Mouse (Mus musculus) limb, embryonic 13.5 days (tissue): ENCODE data around the gene Cebpg. TPM values are rescaled to one million over a fixed set of nuclear protein-coding genes. Genes with fewer than 3 reads are reported as not detected.

ENCODE experiments used
- ATAC-seq: fragments of 200-750 bp; cut with Nextera tagmentation; 2 replicates; pipeline ENCODE4 v1.8.0; 2017; ENCODE audit warnings: low read depth, moderate number of reproducible peaks, moderate TSS enrichment; ENCODE audit not compliant: low FRiP score
- H3K27ac ChIP-seq: fragments of 300-500 bp; sonication (generic); 2 replicates; pipeline ENCODE4 v1.5.1; 2015; ENCODE audit warnings: inconsistent platforms, mild to moderate bottlenecking, moderate library complexity
- H3K27me3 ChIP-seq: fragments of 300-500 bp; sonication (generic); 2 replicates; pipeline ENCODE4 v1.6.1; 2015; ENCODE audit warnings: mild to moderate bottlenecking, inconsistent platforms
- H3K36me3 ChIP-seq: fragments of 300-500 bp; sonication (generic); 2 replicates; pipeline ENCODE4 v1.6.1; 2015; ENCODE audit warnings: inconsistent platforms, mild to moderate bottlenecking, moderate library complexity
- H3K4me1 ChIP-seq: fragments of 300-500 bp; sonication (generic); 2 replicates; pipeline ENCODE4 v1.6.1; 2015; ENCODE audit warnings: inconsistent platforms
- H3K4me2 ChIP-seq: fragments of 300-500 bp; sonication (generic); replicated peaks from 2 replicates; pipeline ENCODE4 v1.6.1; 2015; ENCODE audit warnings: inconsistent platforms, mild to moderate bottlenecking, moderate library complexity
- H3K4me3 ChIP-seq: fragments of 300-500 bp; sonication (generic); 2 replicates; pipeline ENCODE4 v1.5.1; 2015; ENCODE audit warnings: moderate library complexity, mild to moderate bottlenecking, inconsistent platforms
- H3K9ac ChIP-seq: fragments of 300-500 bp; sonication (generic); 2 replicates; pipeline ENCODE4 v1.6.1; 2015; ENCODE audit warnings: mild to moderate bottlenecking, inconsistent platforms
- H3K9me3 ChIP-seq: fragments of 300-500 bp; sonication (generic); 2 replicates; pipeline ENCODE4 v1.6.1; 2016; ENCODE audit warnings: inconsistent platforms
- WGBS: fragments of 180-500 bp; shearing (Covaris S2); methylation state at CpG from one replicate; pipeline ENCODE4 v1.1.7; 2015; 5-methylcytosine and 5-hydroxymethylcytosine counted together
- polyA plus RNA-seq: library from polyadenylated mRNA; unstranded; fragments of >200 nt; fragmentation: Nextera tagmentation; extraction: Ambion mirVana; gene quantifications from 2 replicates; pipeline ENCODE4 v1.2.1, GENCODE M21; 2015

The Cebpg gene
- polyA plus RNA-seq, 1 experiment from 2014 or later: 45.6 TPM

DNA sequence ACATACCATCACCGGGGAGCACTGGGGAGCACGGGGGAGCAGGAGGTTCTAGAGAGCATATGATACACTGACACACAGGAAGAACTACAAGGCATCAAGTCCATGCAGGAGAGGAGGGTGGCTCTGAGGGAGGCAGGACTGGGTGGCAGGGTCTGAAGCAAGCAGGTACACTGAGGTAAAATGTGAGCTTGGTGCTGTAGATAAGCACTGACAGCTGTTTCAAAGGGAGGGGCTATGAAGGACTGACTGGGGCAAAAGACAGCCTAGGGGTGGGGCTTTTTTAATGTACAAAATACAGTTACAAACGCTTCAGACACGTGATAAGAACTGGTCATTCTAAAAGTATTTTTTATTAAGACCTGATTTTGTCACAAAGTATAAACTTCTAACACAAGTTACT is 10.3 kb downstream of the Cebpg start:
- Histone ChIP-seq H3K4me3 (no peak overlapping the region), H3K9me3 (no peaks in the 10 kb centered on the region), H3K9ac (no peak overlapping the region), H3K4me1 (peaks cover 12% of the 10 kb centered on the region), H3K4me2 (no peak overlapping the region), H3K27me3 (no peaks in the 10 kb centered on the region), H3K27ac (no peak overlapping the region), H3K36me3 (peaks cover 82% of the 10 kb centered on the region)
- WGBS: 92% methylated on average over 4 of the region's 4 CpGs
- ATAC-seq: no peak

DNA sequence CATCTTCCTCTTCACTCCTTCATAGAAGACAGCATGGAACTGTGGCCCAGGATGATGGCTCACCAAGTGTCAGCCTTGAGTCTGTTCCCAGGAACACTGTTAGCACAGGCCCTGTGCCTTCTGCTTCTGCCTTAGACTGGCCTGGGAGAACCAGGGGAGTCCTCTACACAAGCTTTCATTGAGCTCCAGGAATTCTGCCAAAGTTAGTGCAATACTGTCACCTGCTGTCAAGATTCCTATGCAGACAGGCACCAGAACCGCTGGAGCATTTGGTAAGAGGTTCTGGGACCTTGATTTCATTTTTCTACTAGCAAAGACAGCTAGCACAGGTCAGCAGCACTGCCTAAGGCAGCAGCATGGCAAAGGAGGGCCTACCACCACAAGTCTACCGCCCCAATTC is 11.7 kb downstream of the Cebpg start:
- WGBS: 95% methylated on average over 2 of the region's 2 CpGs
- Histone ChIP-seq H3K4me3 (no peak overlapping the region), H3K36me3 (peaks cover 80% of the 10 kb centered on the region)

DNA sequence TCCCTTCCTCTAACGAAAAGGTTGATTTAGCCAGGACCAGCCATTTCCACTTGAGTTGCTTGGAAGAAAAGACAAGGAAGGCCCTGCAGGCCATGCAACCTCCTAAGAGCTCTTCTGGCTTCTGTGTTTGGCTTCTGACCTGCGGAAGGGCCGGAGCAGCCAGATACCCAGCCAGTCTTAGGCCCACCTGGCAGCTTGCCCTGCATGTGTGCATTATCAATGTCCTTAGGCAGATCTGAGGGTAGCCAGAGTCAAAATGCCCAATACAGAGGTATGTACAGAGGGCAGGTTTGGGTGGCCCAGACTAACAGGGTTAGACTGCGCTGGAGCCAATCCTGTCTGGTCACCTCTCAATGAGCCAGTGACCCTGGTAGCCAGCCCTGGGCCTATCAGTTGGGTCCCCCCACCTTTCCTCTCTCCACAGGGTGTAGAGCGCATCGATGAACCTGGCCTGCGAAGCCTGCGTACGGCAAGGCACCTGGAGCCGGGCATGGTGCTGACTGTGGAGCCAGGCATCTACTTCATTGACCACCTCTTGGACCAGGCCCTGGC is 13.0 kb downstream of the Cebpg start:
- peaks cover 80% of the 10 kb centered on the region for H3K36me3 ChIP-seq
- no peak overlapping the region for H3K27ac ChIP-seq

More for the DNA sequence above, 11.7 kb downstream of the Cebpg start:
- H3K4me1 ChIP-seq: peaks cover 12% of the 10 kb centered on the region
- no peak for ATAC-seq
- no peaks in the 10 kb centered on the region for H3K27me3 ChIP-seq
- no peak overlapping the region for H3K4me2 ChIP-seq
- H3K9me3 ChIP-seq: no peaks in the 10 kb centered on the region
- no peak overlapping the region for H3K27ac ChIP-seq
- H3K9ac ChIP-seq: no peak overlapping the region

DNA sequence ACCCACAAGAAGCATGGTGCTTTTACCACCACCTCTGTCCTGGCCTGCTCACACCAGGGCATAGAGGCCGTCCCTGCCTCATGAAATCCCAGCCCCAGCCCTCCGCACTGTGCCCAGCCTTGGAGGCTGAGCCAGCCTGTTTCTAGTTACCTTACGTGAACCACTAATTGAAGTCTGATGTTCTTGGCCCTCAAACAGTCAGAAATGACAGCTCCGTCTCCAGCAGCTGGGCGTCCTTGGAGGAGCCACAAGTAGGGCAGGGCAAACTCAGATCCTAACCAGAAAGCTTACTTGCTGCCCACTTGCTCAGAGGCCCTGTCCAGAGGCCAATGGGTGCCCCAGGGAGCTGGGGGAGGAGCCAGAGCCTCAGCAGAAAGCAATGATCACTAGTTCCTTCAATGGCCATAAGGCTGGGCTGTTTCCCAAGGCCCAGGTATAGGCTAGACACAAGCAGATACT is 13.6 kb downstream of the Cebpg start:
- H3K4me2 ChIP-seq: no peak overlapping the region
- H3K4me1 ChIP-seq: peaks cover 12% of the 10 kb centered on the region
- H3K9me3 ChIP-seq: no peaks in the 10 kb centered on the region
- WGBS: 29% methylated on average over 5 of the region's 5 CpGs
- peaks cover 81% of the 10 kb centered on the region for H3K36me3 ChIP-seq
- H3K27me3 ChIP-seq: no peaks in the 10 kb centered on the region
- ATAC-seq: peak; percentile 58
- no peak overlapping the region for H3K27ac ChIP-seq
- H3K9ac ChIP-seq: peak overlapping the region; percentile 39; the same call in 1 of the 2 replicates
- H3K4me3 ChIP-seq: no peak overlapping the region

More for the DNA sequence above, 13.0 kb downstream of the Cebpg start:
- H3K4me3 ChIP-seq: no peak overlapping the region
- no peaks in the 10 kb centered on the region for H3K9me3 ChIP-seq
- H3K9ac ChIP-seq: peak overlapping the region; percentile 39; the same call in 1 of the 2 replicates
- no peak overlapping the region for H3K4me2 ChIP-seq
- 95% methylated on average over 10 of the region's 10 CpGs for WGBS
- H3K4me1 ChIP-seq: peaks cover 12% of the 10 kb centered on the region
- ATAC-seq: no peak
- no peaks in the 10 kb centered on the region for H3K27me3 ChIP-seq

DNA sequence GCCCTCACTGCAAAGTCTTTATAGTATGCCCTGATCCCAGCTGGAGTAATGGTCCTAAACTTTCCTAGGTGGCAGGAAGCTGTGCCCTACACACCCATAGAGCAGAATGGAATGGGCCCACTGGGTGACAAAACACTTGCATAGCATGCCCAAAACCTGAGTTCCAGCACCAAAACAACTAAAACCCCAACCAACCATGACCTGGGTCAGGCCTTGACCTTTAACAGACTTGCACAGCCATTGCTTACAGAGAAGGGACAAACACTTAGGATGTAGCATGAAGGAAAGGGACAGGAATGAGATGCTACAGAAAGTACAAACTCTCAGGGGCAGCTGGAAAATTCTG is 14.2 kb downstream of the Cebpg start:
- no peak for ATAC-seq
- Histone ChIP-seq H3K9me3 (no peaks in the 10 kb centered on the region), H3K36me3 (peaks cover 85% of the 10 kb centered on the region), H3K27me3 (no peaks in the 10 kb centered on the region), H3K9ac (no peak overlapping the region), H3K4me1 (peaks cover 12% of the 10 kb centered on the region), H3K27ac (no peak overlapping the region), H3K4me2 (no peak overlapping the region), H3K4me3 (no peak overlapping the region)

DNA sequence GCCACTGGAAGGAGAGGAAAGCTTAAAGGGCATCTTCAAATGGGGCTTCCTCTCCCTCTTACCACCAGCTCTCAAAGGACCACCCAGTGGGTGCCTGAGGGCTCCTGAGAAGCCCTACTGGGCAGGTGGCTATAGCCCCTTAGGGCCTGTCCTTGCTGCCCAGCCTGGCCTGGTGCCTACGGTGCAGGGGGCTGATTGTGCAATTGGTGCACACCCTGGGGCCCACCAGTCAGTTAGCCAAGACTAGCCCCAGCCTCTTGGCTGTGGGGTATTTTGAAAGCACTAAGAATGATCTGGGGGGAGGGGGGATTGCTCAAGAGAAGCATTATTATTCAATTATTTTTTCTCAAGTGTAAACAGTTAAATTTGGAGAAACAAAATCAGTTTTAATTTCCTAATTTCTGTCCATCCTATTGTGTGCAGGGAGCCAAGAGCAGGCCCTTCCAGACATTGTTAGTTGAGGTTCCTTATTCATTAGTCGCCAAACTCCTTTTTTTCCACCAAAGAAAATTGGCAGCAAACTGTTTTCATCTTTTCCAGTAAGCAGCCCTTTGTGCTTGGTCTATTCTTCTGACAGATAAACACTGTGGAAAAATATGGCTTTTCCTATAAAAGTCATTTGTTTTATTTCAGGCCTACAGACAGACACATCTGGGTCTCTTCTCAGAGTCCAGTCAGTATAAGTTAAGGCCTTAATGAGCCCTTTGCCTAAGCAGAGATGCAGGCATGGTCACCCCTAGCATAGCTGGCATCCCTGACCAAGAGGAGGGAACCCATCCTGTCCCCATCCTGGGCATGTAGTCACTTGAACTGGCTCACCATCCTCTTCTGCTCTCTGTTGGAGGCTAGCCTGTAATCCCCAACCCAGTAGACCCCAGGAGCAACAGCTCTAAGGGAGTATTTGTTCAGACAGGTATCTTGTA is 14.8 kb downstream of the Cebpg start:
- H3K27ac ChIP-seq: no peak overlapping the region
- H3K36me3 ChIP-seq: peaks cover 84% of the 10 kb centered on the region
- ATAC-seq: no peak
- WGBS: 77% methylated on average over 2 of the region's 2 CpGs
- H3K4me2 ChIP-seq: no peak overlapping the region
- no peak overlapping the region for H3K4me3 ChIP-seq
- no peaks in the 10 kb centered on the region for H3K9me3 ChIP-seq
- peaks cover 18% of the 10 kb centered on the region for H3K4me1 ChIP-seq
- H3K9ac ChIP-seq: no peak overlapping the region
- no peaks in the 10 kb centered on the region for H3K27me3 ChIP-seq

DNA sequence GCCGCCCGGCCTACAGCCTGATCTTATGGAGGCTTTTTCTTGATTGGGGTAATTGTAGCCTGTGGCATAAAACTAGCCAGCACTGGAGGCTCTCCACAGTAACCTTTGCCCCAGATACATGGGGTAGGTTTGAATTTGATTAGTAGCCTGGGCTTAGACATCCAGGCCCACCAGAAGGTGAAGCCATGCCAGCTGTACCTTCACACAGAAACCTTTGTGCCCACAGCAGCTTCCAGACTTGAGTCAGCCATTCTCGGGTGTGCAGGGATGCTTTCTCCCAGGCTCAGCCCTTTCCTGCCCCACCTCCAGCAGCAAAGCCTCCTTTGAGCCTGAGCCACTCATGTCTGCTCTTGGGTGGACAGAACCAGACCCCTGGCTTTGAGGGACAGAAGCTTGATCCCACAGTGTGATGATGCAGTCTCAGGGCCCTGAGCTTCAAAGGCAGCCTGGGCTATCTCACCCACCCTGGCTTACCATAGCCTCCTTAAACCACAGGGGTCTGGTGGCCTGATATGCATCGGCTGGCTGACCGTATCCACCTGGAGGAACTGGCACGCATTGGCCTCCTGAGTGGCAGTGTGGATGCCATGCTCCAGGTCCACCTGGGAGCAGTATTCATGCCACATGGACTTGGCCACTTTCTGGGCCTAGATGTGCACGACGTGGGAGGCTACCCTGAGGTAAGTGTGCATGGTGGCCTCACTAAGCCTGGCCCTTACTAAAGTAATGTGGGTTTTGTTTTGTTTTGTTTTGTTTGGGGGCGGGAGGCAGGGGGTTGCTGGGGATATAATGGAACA is 16.0 kb downstream of the Cebpg start:
- Histone ChIP-seq H3K36me3 (peaks cover 78% of the 10 kb centered on the region), H3K4me2 (no peak overlapping the region), H3K27me3 (no peaks in the 10 kb centered on the region), H3K4me1 (peaks cover 29% of the 10 kb centered on the region), H3K27ac (no peak overlapping the region), H3K9ac (no peak overlapping the region), H3K9me3 (no peaks in the 10 kb centered on the region), H3K4me3 (no peak overlapping the region)
- 87% methylated on average over 9 of the region's 9 CpGs for WGBS
- ATAC-seq: no peak

DNA sequence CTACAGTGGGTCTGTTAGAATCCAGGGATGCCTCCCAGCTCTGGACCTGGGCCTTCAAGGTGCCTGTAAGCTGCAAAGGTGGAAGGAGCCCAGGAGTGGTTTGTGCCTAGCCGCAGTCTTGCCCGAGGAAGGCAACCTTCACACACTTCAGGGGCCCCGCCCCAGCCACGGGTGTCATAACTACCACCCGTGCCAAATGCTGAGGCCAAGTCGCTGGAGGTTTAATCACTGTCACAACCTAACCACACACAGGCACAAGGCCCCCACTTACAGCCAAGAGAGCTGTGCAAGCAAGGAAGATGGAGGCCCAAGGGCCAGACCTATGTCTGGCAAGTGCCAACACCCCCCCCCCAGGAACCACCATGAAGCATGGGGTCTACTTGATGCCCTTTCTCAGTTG is 19.0 kb downstream of the Cebpg start:
- 84% methylated on average over 6 of the region's 6 CpGs for whole genome bisulfite sequencing
- H3K9ac ChIP-seq: no peak overlapping the region
- no peak overlapping the region for H3K4me3 ChIP-seq
- H3K4me2 ChIP-seq: no peak overlapping the region
- no peak overlapping the region for H3K27ac ChIP-seq
- H3K4me1 ChIP-seq: peaks cover 25% of the 10 kb centered on the region
- no peaks in the 10 kb centered on the region for H3K27me3 ChIP-seq
- H3K36me3 ChIP-seq: peaks cover 66% of the 10 kb centered on the region
- no peak for ATAC-seq
- H3K9me3 ChIP-seq: no peaks in the 10 kb centered on the region

DNA sequence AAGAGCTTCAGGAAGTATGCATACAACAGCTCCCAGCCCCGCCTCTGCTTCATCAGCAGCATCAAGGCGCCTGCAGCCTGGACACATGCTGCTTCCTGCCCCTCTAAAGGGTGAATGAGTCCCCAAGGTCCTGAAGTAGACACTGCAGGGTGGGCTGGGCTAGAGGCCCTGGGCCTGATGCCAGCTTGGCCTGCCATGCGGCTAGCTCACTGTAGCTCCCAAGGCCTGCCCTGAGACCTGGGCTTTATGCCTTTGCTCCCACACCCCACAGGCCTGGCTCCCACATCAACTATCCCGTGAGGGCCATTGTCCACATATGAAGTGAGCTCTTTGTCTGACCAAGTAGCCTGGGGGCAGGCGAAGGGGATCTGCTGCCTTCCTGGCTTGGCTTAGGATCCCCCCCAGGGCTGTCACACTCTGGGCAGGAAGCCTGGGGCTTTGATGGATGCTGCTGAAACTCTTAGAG is 20.1 kb downstream of the Cebpg start:
- ATAC-seq: 0 out of 2 replicates have a peak, but pooled peaks have one; percentile 22
- Histone ChIP-seq H3K4me3 (no peak overlapping the region), H3K9ac (no peak overlapping the region), H3K4me2 (no peak overlapping the region), H3K36me3 (peaks cover 70% of the 10 kb centered on the region), H3K4me1 (peaks cover 24% of the 10 kb centered on the region), H3K9me3 (no peaks in the 10 kb centered on the region), H3K27me3 (no peaks in the 10 kb centered on the region), H3K27ac (peak overlapping the region; percentile 49; the same call in 1 of the 2 replicates)
- WGBS: 70% methylated on average over 5 of the region's 5 CpGs

DNA sequence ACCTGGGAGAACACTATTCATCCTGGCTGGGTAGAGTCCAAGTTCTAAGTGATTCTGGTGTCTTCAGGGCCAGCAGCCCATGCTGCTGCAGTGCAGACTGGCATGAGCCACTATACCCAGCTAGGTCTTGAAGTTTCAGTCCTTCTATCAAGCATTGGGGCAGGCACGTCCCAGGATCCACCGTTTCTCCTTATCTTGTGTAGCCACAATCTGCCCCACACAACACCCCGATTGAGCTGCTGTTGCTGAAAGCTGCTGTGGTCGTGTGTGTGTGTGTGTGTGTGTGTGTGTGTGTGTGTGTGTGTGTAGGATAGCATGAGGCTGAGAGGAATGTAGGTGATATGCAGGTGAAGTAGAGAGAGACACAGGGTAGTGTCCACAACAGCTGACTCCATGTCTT is 20.8 kb downstream of the Cebpg start:
- Histone ChIP-seq H3K27me3 (no peaks in the 10 kb centered on the region), H3K9ac (no peak overlapping the region), H3K9me3 (no peaks in the 10 kb centered on the region), H3K4me1 (peaks cover 24% of the 10 kb centered on the region), H3K36me3 (peaks cover 67% of the 10 kb centered on the region), H3K4me3 (no peak overlapping the region), H3K27ac (no peak overlapping the region), H3K4me2 (no peak overlapping the region)
- WGBS: 84% methylated on average over 4 of the region's 4 CpGs
- no peak for ATAC-seq

DNA sequence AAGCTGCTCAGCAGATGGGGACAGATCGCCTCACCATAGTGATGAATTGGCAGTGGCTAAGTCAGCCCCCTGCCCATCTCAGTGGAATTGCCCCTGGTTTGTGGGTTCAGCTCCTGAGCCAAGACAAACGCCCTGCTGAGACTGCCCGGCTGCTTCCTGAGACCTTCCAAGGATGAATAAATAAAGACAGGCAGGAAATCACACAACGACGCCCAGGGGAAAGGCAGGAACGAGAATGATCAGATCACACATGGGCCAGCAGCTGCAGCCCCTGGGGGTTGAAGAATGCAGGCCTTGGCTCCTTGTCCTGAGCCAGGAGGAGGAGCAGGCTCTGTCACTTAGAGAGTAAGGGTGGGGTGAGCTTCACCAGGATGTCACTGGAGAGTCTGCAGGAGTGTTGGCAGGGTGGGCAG is 21.2 kb downstream of the Cebpg start:
- no peaks in the 10 kb centered on the region for H3K27me3 ChIP-seq
- ATAC-seq: no peak
- WGBS: 35% methylated on average over 6 of the region's 6 CpGs
- H3K9ac ChIP-seq: no peak overlapping the region
- H3K27ac ChIP-seq: no peak overlapping the region
- H3K9me3 ChIP-seq: no peaks in the 10 kb centered on the region
- no peak overlapping the region for H3K4me3 ChIP-seq
- H3K4me1 ChIP-seq: peaks cover 24% of the 10 kb centered on the region
- no peak overlapping the region for H3K4me2 ChIP-seq
- H3K36me3 ChIP-seq: peaks cover 63% of the 10 kb centered on the region

DNA sequence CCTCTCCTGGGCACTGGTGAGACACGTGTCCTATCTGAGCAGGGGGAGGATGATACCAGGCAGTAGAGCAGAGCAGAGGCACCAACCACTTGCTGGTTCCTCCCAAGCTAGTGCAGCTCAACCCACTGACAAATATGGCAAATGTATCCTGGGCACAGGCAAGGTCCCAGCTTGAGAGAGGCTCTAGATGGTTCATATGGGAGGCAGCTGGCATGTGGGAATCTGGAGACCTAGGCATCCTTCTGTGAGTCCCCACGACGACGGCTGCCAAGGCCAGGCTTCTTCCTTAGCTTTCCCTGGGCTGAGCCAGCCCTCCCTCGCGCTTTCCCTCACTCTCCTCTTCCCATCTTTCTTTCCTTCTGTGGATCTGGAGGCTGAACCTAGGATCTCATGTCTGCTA is 25.8 kb downstream of the Cebpg start:
- no peaks in the 10 kb centered on the region for H3K27me3 ChIP-seq
- peaks cover 10% of the 10 kb centered on the region for H3K4me1 ChIP-seq
- ATAC-seq: no peak
- no peak overlapping the region for H3K4me3 ChIP-seq
- H3K9me3 ChIP-seq: no peaks in the 10 kb centered on the region
- no peak overlapping the region for H3K4me2 ChIP-seq
- no peak overlapping the region for H3K27ac ChIP-seq
- H3K9ac ChIP-seq: no peak overlapping the region
- WGBS: 82% methylated on average over 6 of the region's 6 CpGs
- H3K36me3 ChIP-seq: peaks cover 37% of the 10 kb centered on the region
